ENCODE assay signal across 8 mouse cellular contexts in the genomic region with DNA sequence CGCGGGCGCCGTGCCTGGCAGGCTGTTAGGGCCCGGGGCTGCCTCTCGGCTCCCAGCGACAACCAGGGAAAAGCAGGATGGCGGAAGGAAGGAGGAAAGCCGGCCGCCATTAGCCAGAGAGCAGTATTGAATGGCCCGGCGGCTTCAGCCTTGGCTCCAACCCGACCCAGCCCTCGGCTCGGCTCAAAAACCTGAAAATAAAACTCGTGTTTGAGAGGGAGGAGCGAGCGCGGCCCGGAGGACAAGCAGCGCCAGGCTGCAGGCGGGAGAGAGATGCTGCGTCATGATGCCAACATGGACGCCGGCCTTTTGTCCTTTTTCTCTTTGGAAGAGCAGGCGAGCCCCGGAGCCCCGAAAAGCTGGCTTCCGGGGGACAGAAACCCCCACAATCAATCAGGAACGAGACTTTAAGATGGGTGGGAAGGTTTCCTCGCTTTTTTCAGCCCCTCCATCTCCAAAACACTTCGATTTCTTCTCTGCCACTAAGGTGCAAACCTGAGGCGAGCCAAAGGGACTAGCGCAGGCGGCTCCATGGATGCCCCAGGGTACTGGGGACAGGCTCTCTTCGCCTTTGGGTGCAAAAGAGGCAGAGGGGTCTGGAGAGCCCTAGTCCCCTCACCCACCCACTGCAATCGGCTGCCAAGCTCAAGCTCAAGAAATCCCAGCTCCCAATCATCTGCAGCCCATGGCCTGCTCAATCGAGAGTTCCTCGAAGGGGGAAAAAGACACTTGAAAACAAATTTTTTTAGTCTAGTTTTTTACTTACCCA. TPM values are rescaled to one million over a fixed set of nuclear protein-coding genes. Genes with fewer than 3 reads are reported as not detected.
DNase-seq lines count a peak whose midpoint lies in the region; ATAC-seq lines count a peak whose summit lies in the region.

No protein-coding gene starts in this region.

- H3K4me1 ChIP-seq in erythroblast, embryonic 14.5 days (ENCODE audit: control insufficient read depth): peaks cover 73% of the 10 kb centered on the region
- peaks cover 62% of the 10 kb centered on the region for H3K4me1 ChIP-seq in heart, embryonic 13.5 days
- H3K4me1 ChIP-seq in kidney, embryonic 16.5 days (ENCODE audit: insufficient read depth, low read length): peaks cover 40% of the 10 kb centered on the region
- H3K4me1 ChIP-seq in liver, embryonic 11.5 days (replicated peaks; ENCODE audit: control insufficient read depth, insufficient read depth, low read length): peaks cover 53% of the 10 kb centered on the region

- under 1% methylated on average over 35 of the region's 39 CpGs for WGBS in heart, embryonic 13.5 days
- under 1% methylated on average over 39 of the region's 39 CpGs for WGBS in kidney, embryonic 16.5 days
- WGBS in liver, embryonic 11.5 days: 2% methylated on average over 39 of the region's 39 CpGs

- no peak for ATAC-seq in heart, embryonic 13.5 days (ENCODE audit: extremely low read depth, insufficient number of reproducible peaks, low FRiP score, low TSS enrichment)
- no peak for ATAC-seq in kidney, embryonic 16.5 days (ENCODE audit: low FRiP score, low TSS enrichment)
- no peak for ATAC-seq in liver, embryonic 11.5 days (replicated peaks; ENCODE audit: low FRiP score)
- peak; percentile 25; the same call in 1 of the 2 replicates for ATAC-seq in monocyte, adult 5-6 weeks (replicated peaks; ENCODE audit: insufficient number of reproducible peaks, low FRiP score, low TSS enrichment, poor library complexity, severe bottlenecking)

- H3K27ac ChIP-seq in heart, embryonic 13.5 days (replicated peaks): peak overlapping the region; percentile 100
- H3K27ac ChIP-seq in kidney, embryonic 16.5 days (ENCODE audit: low read length): peak overlapping the region; percentile 100
- peak overlapping the region; percentile 100 for H3K27ac ChIP-seq in liver, embryonic 11.5 days (ENCODE audit: low read depth, low read length)

- H3K9ac ChIP-seq in heart, embryonic 13.5 days: peak overlapping the region; percentile 100
- H3K9ac ChIP-seq in kidney, embryonic 16.5 days (replicated peaks; ENCODE audit: low read length): peak overlapping the region; percentile 90
- peak overlapping the region; percentile 100 for H3K9ac ChIP-seq in liver, embryonic 11.5 days (ENCODE audit: low read depth, low read length)

- peak; percentile 83 for DNase-seq in CD4-positive, CD25-positive, alpha-beta regulatory T cell, adult 2 months (ENCODE audit: low read depth, low spot score)
- peak; percentile 97 for DNase-seq in brain, adult 2 months (ENCODE audit: low read depth, low spot score)
- DNase-seq in liver, embryonic 11.5 days (ENCODE audit: low spot score): peak; percentile 76
- peak; percentile 71 for DNase-seq in splenic B cell, adult 2 months (ENCODE audit: low read depth, low spot score)

- peak overlapping the region; percentile 82 for H3K4me3 ChIP-seq in erythroblast, embryonic 14.5 days (replicated peaks)
- peak overlapping the region; percentile 96 for H3K4me3 ChIP-seq in heart, embryonic 13.5 days
- peak overlapping the region; percentile 59 for H3K4me3 ChIP-seq in kidney, embryonic 16.5 days (ENCODE audit: low read length)
- peak overlapping the region; percentile 97 for H3K4me3 ChIP-seq in liver, embryonic 11.5 days (ENCODE audit: low read depth, low read length)

- no peaks in the 10 kb centered on the region for H3K9me3 ChIP-seq in erythroblast, embryonic 14.5 days (ENCODE audit: control insufficient read depth, low read length)
- no peaks in the 10 kb centered on the region for H3K9me3 ChIP-seq in heart, embryonic 13.5 days
- no peaks in the 10 kb centered on the region for H3K9me3 ChIP-seq in kidney, embryonic 16.5 days (ENCODE audit: low read length)
- no peaks in the 10 kb centered on the region for H3K9me3 ChIP-seq in liver, embryonic 11.5 days (ENCODE audit: control insufficient read depth, low read length)

- H3K36me3 ChIP-seq in erythroblast, embryonic 14.5 days (ENCODE audit: control insufficient read depth): peaks cover 46% of the 10 kb centered on the region
- peaks cover 4% of the 10 kb centered on the region; the same call in 1 of the 2 replicates for H3K36me3 ChIP-seq in heart, embryonic 13.5 days
- H3K36me3 ChIP-seq in kidney, embryonic 16.5 days (ENCODE audit: insufficient read depth, low read length): peaks cover 7% of the 10 kb centered on the region; the same call in 1 of the 2 replicates
- no peaks in the 10 kb centered on the region for H3K36me3 ChIP-seq in liver, embryonic 11.5 days (ENCODE audit: control insufficient read depth, insufficient read depth, low read length)
- H3K36me3 ChIP-seq in splenic B cell, adult 2 months (ENCODE audit: control insufficient read depth, insufficient read depth, low read length, poor library complexity, severe bottlenecking): no peaks in the 10 kb centered on the region; the same call in none of the 2 replicates

- no peaks in the 10 kb centered on the region for H3K27me3 ChIP-seq in erythroblast, embryonic 14.5 days (ENCODE audit: control insufficient read depth)
- H3K27me3 ChIP-seq in heart, embryonic 13.5 days (replicated peaks): no peaks in the 10 kb centered on the region
- no peaks in the 10 kb centered on the region for H3K27me3 ChIP-seq in kidney, embryonic 16.5 days (ENCODE audit: insufficient read depth, low read length)
- H3K27me3 ChIP-seq in liver, embryonic 11.5 days (replicated peaks; ENCODE audit: control insufficient read depth, insufficient read depth, low read length): no peaks in the 10 kb centered on the region
- no peaks in the 10 kb centered on the region for H3K27me3 ChIP-seq in splenic B cell, adult 2 months (ENCODE audit: control insufficient read depth, insufficient read depth, low read length, poor library complexity, severe bottlenecking)

- H3K4me2 ChIP-seq in heart, embryonic 13.5 days: peak overlapping the region; percentile 86
- H3K4me2 ChIP-seq in kidney, embryonic 16.5 days (replicated peaks; ENCODE audit: low read depth, low read length): peak overlapping the region; percentile 94
- H3K4me2 ChIP-seq in liver, embryonic 11.5 days: peak overlapping the region; percentile 100

RNA-seq across cellular contexts. Expression of a gene that starts 2.9 kb away (rescaled TPM):
- polyA plus RNA-seq in erythroblast, embryonic 14.5 days (2012): 3.3 and 3.9 TPM in 2 replicates
- polyA plus RNA-seq in heart, embryonic 13.5 days (2015; fragmentation: Nextera tagmentation; extraction: Ambion mirVana): 6.1 and 6.2 TPM in 2 replicates
- polyA plus RNA-seq in kidney, embryonic 16.5 days (2015; fragmentation: Nextera tagmentation; extraction: Ambion mirVana): 8.4 and 11.0 TPM in 2 replicates
- 7.9 and 9.6 TPM in 2 replicates for polyA plus RNA-seq in liver, embryonic 11.5 days (2014; fragmentation: Nextera tagmentation; extraction: Ambion mirVana)
- 2.4 to 15.3 TPM (median 3.2 TPM) in 3 replicates for total RNA-seq in monocyte, adult 5-6 weeks (2017)

RNA-seq across cellular contexts. Expression of a gene that starts 6.6 kb away (rescaled TPM):
- 0.38 and 0.52 TPM in 2 replicates for polyA plus RNA-seq in erythroblast, embryonic 14.5 days (2012)
- 0.94 and 1.7 TPM in 2 replicates for polyA plus RNA-seq in heart, embryonic 13.5 days (2015; fragmentation: Nextera tagmentation; extraction: Ambion mirVana)
- polyA plus RNA-seq in kidney, embryonic 16.5 days (2015; fragmentation: Nextera tagmentation; extraction: Ambion mirVana): 3.2 and 3.8 TPM in 2 replicates
- polyA plus RNA-seq in liver, embryonic 11.5 days (2014; fragmentation: Nextera tagmentation; extraction: Ambion mirVana): 4.6 and 4.8 TPM in 2 replicates
- 18.8 to 40.6 TPM (median 30.1 TPM) in 3 replicates for total RNA-seq in monocyte, adult 5-6 weeks (2017)

RNA-seq across cellular contexts. Expression of a gene that starts 30.1 kb away (rescaled TPM):
- polyA plus RNA-seq in erythroblast, embryonic 14.5 days (2012): 27.7 and 28.4 TPM in 2 replicates
- polyA plus RNA-seq in heart, embryonic 13.5 days (2015; fragmentation: Nextera tagmentation; extraction: Ambion mirVana): 57.2 and 62.8 TPM in 2 replicates
- polyA plus RNA-seq in kidney, embryonic 16.5 days (2015; fragmentation: Nextera tagmentation; extraction: Ambion mirVana): 86.9 and 87.9 TPM in 2 replicates
- polyA plus RNA-seq in liver, embryonic 11.5 days (2014; fragmentation: Nextera tagmentation; extraction: Ambion mirVana): 103 TPM in 2 replicates
- total RNA-seq in monocyte, adult 5-6 weeks (2017): 16.7 to 38.7 TPM (median 18.9 TPM) in 3 replicates

RNA-seq across cellular contexts. Expression of a gene that starts 43.4 kb away (rescaled TPM):
- not detected in 2 replicates for polyA plus RNA-seq in erythroblast, embryonic 14.5 days (2012)
- polyA plus RNA-seq in heart, embryonic 13.5 days (2015; fragmentation: Nextera tagmentation; extraction: Ambion mirVana): 0.37 and 1.5 TPM in 2 replicates
- polyA plus RNA-seq in kidney, embryonic 16.5 days (2015; fragmentation: Nextera tagmentation; extraction: Ambion mirVana): 0.23 and 0.29 TPM in 2 replicates
- polyA plus RNA-seq in liver, embryonic 11.5 days (2014; fragmentation: Nextera tagmentation; extraction: Ambion mirVana): 2.5 and 3.5 TPM in 2 replicates
- total RNA-seq in monocyte, adult 5-6 weeks (2017): not detected in 3 replicates
